Mouse (Mus musculus) T-helper 2 cell (primary cell): ENCODE measurements around the gene Naglu.

ENCODE experiments used
- in situ Hi-C: fragments of 300-600 bp; cut with MboI, MseI; formaldehyde crosslinking; loops from one replicate; pipeline ENCODE4 v1.15.1; 2025; ENCODE audit warnings: high pct_unique_total_duplicates

Naglu gene

GRCm38 (mm10) chr11:101069391-101070188, at the start of gene Naglu:
Gene Naglu (plus strand): TSS chr11:101070012.
- in situ Hi-C loops: loop anchor here (10.0 kb wide), 1 partner anchor 185 kb away; no protein-coding TSS in a partner anchor

GRCm38 (mm10) chr11:101023371-101023770, 46.4 kb upstream of the Naglu start:
- in situ Hi-C loops: no loop called here

GRCm38 (mm10) chr11:101024001-101024400, 45.8 kb upstream of the Naglu start:
- in situ Hi-C loops: no loop called here

GRCm38 (mm10) chr11:101027121-101027520, 42.7 kb upstream of the Naglu start:
- in situ Hi-C loops: no loop called here

- in situ Hi-C loops: no loop called here
Measured at GRCm38 (mm10) chr11:101029320-101029719, 40.5 kb upstream of the Naglu start.

GRCm38 (mm10) chr11:101030136-101030807, 39.5 kb upstream of the Naglu start:
- in situ Hi-C loops: no loop called here

GRCm38 (mm10) chr11:101030808-101031156, 39.0 kb upstream of the Naglu start:
- in situ Hi-C loops: no loop called here

GRCm38 (mm10) chr11:101031470-101031869, 38.3 kb upstream of the Naglu start:
- in situ Hi-C loops: no loop called here

- in situ Hi-C loops: no loop called here
Measured at GRCm38 (mm10) chr11:101033856-101034500, 35.8 kb upstream of the Naglu start.

- in situ Hi-C loops: no loop called here
Measured at GRCm38 (mm10) chr11:101034614-101035327, 35.0 kb upstream of the Naglu start.

- in situ Hi-C loops: no loop called here
Measured at GRCm38 (mm10) chr11:101035328-101035695, 34.5 kb upstream of the Naglu start.

- in situ Hi-C loops: no loop called here
Measured at GRCm38 (mm10) chr11:101037795-101038194, 32.0 kb upstream of the Naglu start.

GRCm38 (mm10) chr11:101045826-101046225, 24.0 kb upstream of the Naglu start:
- in situ Hi-C loops: no loop called here

- in situ Hi-C loops: no loop called here
Measured at GRCm38 (mm10) chr11:101046440-101046839, 23.4 kb upstream of the Naglu start.

- in situ Hi-C loops: no loop called here
Measured at GRCm38 (mm10) chr11:101047502-101047901, 22.3 kb upstream of the Naglu start.

GRCm38 (mm10) chr11:101050359-101050758, 19.5 kb upstream of the Naglu start:
- in situ Hi-C loops: loop anchor here (5.0 kb wide), 1 partner anchor 33 kb away; no protein-coding TSS in a partner anchor

GRCm38 (mm10) chr11:101051051-101051493, 18.7 kb upstream of the Naglu start:
- in situ Hi-C loops: loop anchor here (5.0 kb wide), 1 partner anchor 34 kb away; no protein-coding TSS in a partner anchor

GRCm38 (mm10) chr11:101051617-101052016, 18.2 kb upstream of the Naglu start:
- in situ Hi-C loops: loop anchor here (5.0 kb wide), 1 partner anchor 34 kb away; no protein-coding TSS in a partner anchor

GRCm38 (mm10) chr11:101052751-101053473, 16.9 kb upstream of the Naglu start:
- in situ Hi-C loops: loop anchor here (5.0 kb wide), 1 partner anchor 36 kb away; no protein-coding TSS in a partner anchor

GRCm38 (mm10) chr11:101053974-101054373, 15.8 kb upstream of the Naglu start:
- in situ Hi-C loops: loop anchor here (5.0 kb wide), 1 partner anchor 37 kb away; no protein-coding TSS in a partner anchor

GRCm38 (mm10) chr11:101055418-101055817, 14.4 kb upstream of the Naglu start:
- in situ Hi-C loops: loop anchor here (5.0 kb wide), 1 partner anchor 88 kb away; no protein-coding TSS in a partner anchor
